Mouse (Mus musculus) spleen, adult 18-20 months (tissue): ENCODE results near the gene Hbb-y.
"Not testable (repeated sequence)": the region's sequence is repeated elsewhere in the genome, so short reads cannot be mapped to it uniquely, and the experiment has no call there.

Experiments
- DNase-seq, 2 experiments: peaks; one replicate each; pipeline ENCODE4 v3.0.0; 2022; ENCODE audit warnings: mixed read lengths in 2 of 2

Hbb-y gene

GRCm38 (mm10) chr7:103853090-103853489 lies at the start of gene Hbb-y:
Hbb-y (minus strand) TSS chr7:103853216.
- DNase-seq = no peak

- no peak for DNase-seq
Measured at GRCm38 (mm10) chr7:103894385-103894784, 41.4 kb upstream of the Hbb-y start, which contains the start of gene Olfr64. Olfr64 (minus strand) TSS chr7:103894485.

GRCm38 (mm10) chr7:103886152-103886551 lies 33.1 kb upstream of the Hbb-y start, which contains the start of gene Olfr66:
Olfr66 (minus strand) TSS chr7:103886252.
- DNase-seq = no peak

- DNase-seq = no peak
Measured at GRCm38 (mm10) chr7:103877093-103877492, 24.1 kb upstream of the Hbb-y start.

- no peak for DNase-seq
Measured at GRCm38 (mm10) chr7:103874451-103874850, 21.4 kb upstream of the Hbb-y start.

- no peak for DNase-seq
Measured at GRCm38 (mm10) chr7:103873064-103873463, 20.0 kb upstream of the Hbb-y start.

- DNase-seq = no peak
Measured at GRCm38 (mm10) chr7:103870667-103871066, 17.7 kb upstream of the Hbb-y start.

GRCm38 (mm10) chr7:103865716-103866115 lies 12.7 kb upstream of the Hbb-y start:
- no peak for DNase-seq

- DNase-seq = no peak
Measured at GRCm38 (mm10) chr7:103861531-103861930, 8.5 kb upstream of the Hbb-y start.

GRCm38 (mm10) chr7:103860855-103861254 lies 7.8 kb upstream of the Hbb-y start:
- peak in 1 of 2 experiments; percentile 4 for DNase-seq

- DNase-seq = no peak
Measured at GRCm38 (mm10) chr7:103859076-103859475, 6.1 kb upstream of the Hbb-y start.

- no peak for DNase-seq
Measured at GRCm38 (mm10) chr7:103854669-103855068, 1.7 kb upstream of the Hbb-y start.

- DNase-seq = no peak
Measured at GRCm38 (mm10) chr7:103844525-103845325, 8.3 kb downstream of the Hbb-y start.

- no peak for DNase-seq
Measured at GRCm38 (mm10) chr7:103843034-103843433, 10.0 kb downstream of the Hbb-y start, which contains the start of gene Hbb-bh1. Hbb-bh1 (minus strand) TSS chr7:103843164.

GRCm38 (mm10) chr7:103840268-103840667 lies 12.7 kb downstream of the Hbb-y start, which contains the start of gene Hbb-bh2:
Hbb-bh2 (minus strand) TSS chr7:103840520.
- no peak for DNase-seq

GRCm38 (mm10) chr7:103827808-103828207 lies 25.2 kb downstream of the Hbb-y start, which contains the start of gene Hbb-bs:
Hbb-bs (minus strand) TSS chr7:103828096.
- DNase-seq = no peak

GRCm38 (mm10) chr7:103827139-103827538 lies 25.9 kb downstream of the Hbb-y start:
- not testable (repeated sequence) for DNase-seq

GRCm38 (mm10) chr7:103826255-103826887 lies 26.6 kb downstream of the Hbb-y start:
- DNase-seq = no peak

GRCm38 (mm10) chr7:103825536-103826254 lies 27.3 kb downstream of the Hbb-y start:
- DNase-seq = no peak

- DNase-seq = no peak
Measured at GRCm38 (mm10) chr7:103824597-103824996, 28.4 kb downstream of the Hbb-y start.

GRCm38 (mm10) chr7:103815085-103815484 lies 37.9 kb downstream of the Hbb-y start:
- DNase-seq = not testable (repeated sequence)

- no peak for DNase-seq
Measured at GRCm38 (mm10) chr7:103813766-103814165, 39.2 kb downstream of the Hbb-y start, which contains the start of gene Hbb-bt. Hbb-bt (minus strand) TSS chr7:103813996.

- DNase-seq = not testable (repeated sequence)
Measured at GRCm38 (mm10) chr7:103813152-103813551, 39.9 kb downstream of the Hbb-y start.
